Mouse (Mus musculus) olfactory bulb, adult 2 months (tissue): ENCODE data around the gene Arfrp1. TPM values are rescaled to one million over a fixed set of nuclear protein-coding genes. Genes with fewer than 3 reads are reported as not detected.
A peak's percentile ranks its signal among the peaks of the same experiment; 100 is the strongest.

Experiments
- H3K27ac ChIP-seq: fragments of 200-500 bp; 2 replicates; pipeline ENCODE4 v1.5.1; 2012; ENCODE audit warnings: low read depth, low read length; ENCODE audit not compliant: insufficient read depth
- H3K4me1 ChIP-seq: fragments of 200-500 bp; 2 replicates; pipeline ENCODE4 v1.6.1; 2012; ENCODE audit warnings: low read length; ENCODE audit not compliant: control insufficient read depth, insufficient read depth
- H3K4me3 ChIP-seq: fragments of 200-500 bp; 2 replicates; pipeline ENCODE4 v1.5.1; 2012; ENCODE audit warnings: mild to moderate bottlenecking, low read depth, low read length, moderate library complexity; ENCODE audit not compliant: insufficient read depth
- CTCF ChIP-seq: fragments of 200-500 bp; IDR thresholded peaks from 2 replicates; pipeline ENCODE4 v1.5.1; 2012; ENCODE audit warnings: low read depth, mild to moderate bottlenecking, low read length, moderate library complexity; ENCODE audit not compliant: insufficient read depth
- POLR2A ChIP-seq: fragments of 200-500 bp; IDR thresholded peaks from 2 replicates; pipeline ENCODE4 v1.6.1; 2012; ENCODE audit warnings: mild to moderate bottlenecking, low read depth, low read length, moderate library complexity; ENCODE audit not compliant: insufficient read depth
- WGBS: fragments of 180-500 bp; shearing (Covaris S2); methylation state at CpG from one replicate; pipeline ENCODE4 v1.1.7; 2018; 5-methylcytosine and 5-hydroxymethylcytosine counted together
- polyA plus RNA-seq: library from polyadenylated mRNA; stranded (reverse); fragments of >200 nt; gene quantifications from 2 replicates; pipeline ENCODE4 v1.2.4, GENCODE M21; 2012; ENCODE audit warnings: low replicate concordance; ENCODE audit not compliant: missing spikeins, insufficient read depth, insufficient read length

Arfrp1 gene
- polyA plus RNA-seq, 1 experiment = not detected

- H3K4me1 ChIP-seq = peaks cover 5% of the 10 kb centered on the region; the same call in 1 of the 2 replicates
- WGBS = 3% methylated on average over 21 of the region's 23 CpGs
- TF ChIP-seq CTCF (no peak), POLR2A (peak; percentile 92)
- peak within 1 kb of the TSS; percentile 74 for H3K4me3 ChIP-seq
- H3K27ac ChIP-seq = peak within 1 kb of the TSS; percentile 96
These were observed 51.0 kb downstream of the Arfrp1 start, which contains the start of gene Stmn3 for GRCm38 (mm10) chr2:181314080-181314810. TSS of gene Stmn3 (minus strand) at chr2:181314500.

GRCm38 (mm10) chr2:181313344-181314079, 51.7 kb downstream of the Arfrp1 start:
- Histone ChIP-seq H3K4me3 (peak overlapping the region; percentile 74), H3K4me1 (peaks cover 5% of the 10 kb centered on the region; the same call in 1 of the 2 replicates), H3K27ac (peak overlapping the region; percentile 95)
- 2% methylated on average over 35 of the region's 35 CpGs for WGBS
- TF ChIP-seq POLR2A = no peak
- no peak for TF ChIP-seq CTCF

DNA sequence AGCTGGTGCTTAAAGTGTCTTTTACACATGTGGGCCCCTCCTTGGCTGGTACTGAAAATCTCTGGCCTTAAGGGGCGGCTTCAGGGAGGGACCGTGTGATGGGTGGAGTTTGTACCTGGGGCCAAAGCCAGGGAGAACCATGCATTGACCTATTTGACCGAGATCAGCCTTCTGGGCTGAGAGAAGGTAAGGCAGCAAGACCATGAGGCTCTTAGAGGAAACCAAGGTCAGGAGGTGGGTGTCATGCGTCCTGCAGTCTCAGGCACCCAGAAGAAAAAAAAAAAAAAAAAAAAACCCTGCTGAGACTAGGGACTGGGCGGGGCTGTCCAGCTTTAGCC, 52.2 kb downstream of the Arfrp1 start:
- Histone ChIP-seq H3K27ac (peak overlapping the region; percentile 95), H3K4me3 (peak overlapping the region; percentile 74), H3K4me1 (peaks cover 5% of the 10 kb centered on the region; the same call in 1 of the 2 replicates)
- TF ChIP-seq CTCF (no peak), POLR2A (no peak)
- 5% methylated on average over 5 of the region's 5 CpGs for WGBS

DNA sequence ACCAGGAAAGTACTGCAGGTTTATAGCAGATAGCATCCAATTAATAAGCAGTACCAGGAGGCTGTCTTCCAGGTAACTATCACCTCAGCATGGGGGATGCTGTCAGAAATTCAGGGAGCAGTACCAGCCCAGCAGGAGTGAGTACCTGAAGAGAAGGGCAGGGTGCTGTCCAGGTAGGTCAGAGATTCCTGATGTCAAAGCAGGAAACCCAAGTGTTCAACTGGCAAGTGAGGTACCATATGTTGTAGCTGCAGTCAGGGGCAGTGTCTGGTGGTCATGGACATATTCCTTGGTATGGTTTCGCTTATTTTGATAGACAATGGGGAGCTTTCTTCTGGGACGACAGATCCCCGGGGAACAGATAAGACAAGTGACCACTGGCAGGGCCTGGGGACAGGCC, 52.8 kb downstream of the Arfrp1 start:
- no peak for TF ChIP-seq POLR2A
- no peak for TF ChIP-seq CTCF
- whole genome bisulfite sequencing = 66% methylated on average over 3 of the region's 3 CpGs
- peaks cover 8% of the 10 kb centered on the region for H3K4me1 ChIP-seq
- H3K27ac ChIP-seq = 0 out of 2 replicates have a peak overlapping the region, but pooled peaks have one; percentile 95
- H3K4me3 ChIP-seq = peak overlapping the region; percentile 74

Other genes with a start within 250 kb of the Arfrp1 start
- gene Kcnq2, start 230.1 kb downstream of the Arfrp1 start, polyA plus RNA-seq = 209 TPM in 1 of 2 replicates, not detected in the other
- 147 TPM in 1 of 2 replicates, not detected in the other for gene Eef1a2, start 208.4 kb downstream of the Arfrp1 start, polyA plus RNA-seq
- gene Ppdpf, start 178.2 kb downstream of the Arfrp1 start, polyA plus RNA-seq = not detected in 2 replicates
- not detected in 2 replicates for gene Ptk6, start 162.6 kb downstream of the Arfrp1 start, polyA plus RNA-seq
- gene Srms, start 152.2 kb downstream of the Arfrp1 start, polyA plus RNA-seq = not detected in 2 replicates
- gene Fndc11, start 145.4 kb downstream of the Arfrp1 start, polyA plus RNA-seq = not detected in 2 replicates
- not detected in 2 replicates for gene Helz2, start 123.4 kb downstream of the Arfrp1 start, polyA plus RNA-seq
- gene Gmeb2, start 77.4 kb downstream of the Arfrp1 start, polyA plus RNA-seq = not detected in 2 replicates
- not detected in 2 replicates for gene Stmn3, start 50.9 kb downstream of the Arfrp1 start, polyA plus RNA-seq
- not detected in 2 replicates for gene Rtel1, start 45.7 kb downstream of the Arfrp1 start, polyA plus RNA-seq
- 445 TPM in 1 of 2 replicates, not detected in the other for gene Zgpat, start 476 bp downstream of the Arfrp1 start, polyA plus RNA-seq
- gene Lime1, start 14.7 kb upstream of the Arfrp1 start, polyA plus RNA-seq = not detected in 2 replicates
- gene Zbtb46, start 94.0 kb upstream of the Arfrp1 start, polyA plus RNA-seq = not detected in 2 replicates
- gene Abhd16b, start 127.8 kb upstream of the Arfrp1 start, polyA plus RNA-seq = not detected in 2 replicates
- 317 TPM in 1 of 2 replicates, not detected in the other for gene Tpd52l2, start 131.7 kb upstream of the Arfrp1 start, polyA plus RNA-seq
- 347 and 447 TPM in 2 replicates for gene Dnajc5, start 155.1 kb upstream of the Arfrp1 start, polyA plus RNA-seq
- gene Uckl1, start 219.5 kb upstream of the Arfrp1 start, polyA plus RNA-seq = not detected in 2 replicates
- gene Prpf6, start 226.5 kb upstream of the Arfrp1 start, polyA plus RNA-seq = not detected in 2 replicates
- gene Zfp512b, start 227.4 kb upstream of the Arfrp1 start, polyA plus RNA-seq = not detected in 2 replicates
- not detected in 2 replicates for gene Samd10, start 233.8 kb upstream of the Arfrp1 start, polyA plus RNA-seq